Mouse (Mus musculus) liver, postnatal 0 days (tissue): Measurements from ENCODE around the gene Flvcr2.

Source experiments
- CTCF ChIP-seq: sonication (generic); IDR thresholded peaks from 2 replicates; pipeline ENCODE4 v1.5.1; 2016; ENCODE audit warnings: antibody characterized with exemption, low read depth
- EP300 ChIP-seq: IDR thresholded peaks from 2 replicates; pipeline ENCODE4 v1.6.1; 2016; ENCODE audit warnings: antibody characterized with exemption, low read depth, mild to moderate bottlenecking

- no peak for TF ChIP-seq CTCF
- TF ChIP-seq EP300 = no peak
Measured at GRCm38 (mm10) chr12:85704566-85704965, 41.8 kb upstream of the Flvcr2 start.
